Mouse (Mus musculus) bone marrow, adult 2 months (tissue): Measurements from ENCODE around the gene Ganc. TPM values are rescaled to one million over a fixed set of nuclear protein-coding genes. Genes with fewer than 3 reads are reported as not detected.

Experiments used
- H3K27ac ChIP-seq: fragments of 200-500 bp; 2 replicates; pipeline ENCODE4 v1.5.1; 2012; ENCODE audit warnings: low read depth, mild to moderate bottlenecking, control low read depth, inconsistent platforms, low read length; ENCODE audit not compliant: control insufficient read depth, poor library complexity, insufficient read depth
- H3K4me1 ChIP-seq: fragments of 200-500 bp; 2 replicates; pipeline ENCODE4 v1.6.1; 2011; ENCODE audit warnings: low read length; ENCODE audit not compliant: control insufficient read depth, insufficient read depth
- H3K4me3 ChIP-seq: fragments of 200-500 bp; replicated peaks from 2 replicates; pipeline ENCODE3; 2011; ENCODE audit warnings: mild to moderate bottlenecking, low read depth, low read length, control low read depth; ENCODE audit not compliant: control insufficient read depth
- CTCF ChIP-seq: fragments of 200-500 bp; IDR thresholded peaks from 2 replicates; pipeline ENCODE4 v1.5.1; 2011; ENCODE audit warnings: low read length, control low read depth; ENCODE audit not compliant: control insufficient read depth, insufficient read depth
- POLR2A ChIP-seq: fragments of 200-500 bp; IDR thresholded peaks from 2 replicates; pipeline ENCODE4 v1.6.1; 2011; ENCODE audit warnings: low read depth, mild to moderate bottlenecking, control low read depth, low read length, borderline replicate concordance; ENCODE audit not compliant: control insufficient read depth
- WGBS: fragments of 180-500 bp; shearing (Covaris S2); methylation state at CpG from one replicate; pipeline ENCODE4 v1.1.7; 2018; 5-methylcytosine and 5-hydroxymethylcytosine counted together
- polyA plus RNA-seq: library from polyadenylated mRNA; stranded (reverse); fragments of >200 nt; gene quantifications from 2 replicates; pipeline ENCODE4 v1.2.4, GENCODE M21; 2011; ENCODE audit warnings: low replicate concordance; ENCODE audit not compliant: missing spikeins, insufficient read depth, insufficient read length

Ganc gene
- polyA plus RNA-seq, 1 experiment: 8.0 TPM

GRCm38 (mm10) chr2:120455719-120456118, 52.0 kb downstream of the Ganc start, which contains the start of gene Capn3:
Gene Capn3, plus strand, starts transcription at chr2:120456019.
- Histone ChIP-seq H3K4me3 (no peak within 1 kb of the TSS), H3K27ac (no peak within 1 kb of the TSS), H3K4me1 (no peaks in the 10 kb centered on the region)
- 76% methylated on average over 4 of the region's 4 CpGs for WGBS
- TF ChIP-seq CTCF: no peak
- TF ChIP-seq POLR2A: no peak

GRCm38 (mm10) chr2:120460216-120460615, 56.5 kb downstream of the Ganc start:
- no peak for TF ChIP-seq POLR2A
- TF ChIP-seq CTCF: no peak
- H3K4me3 ChIP-seq: no peak overlapping the region
- no peak overlapping the region for H3K27ac ChIP-seq
- 68% methylated on average over 4 of the region's 4 CpGs for WGBS
- no peaks in the 10 kb centered on the region; the same call in 1 of the 2 replicates for H3K4me1 ChIP-seq

GRCm38 (mm10) chr2:120463328-120463727, 59.6 kb downstream of the Ganc start:
- 49% methylated on average over 7 of the region's 7 CpGs for WGBS
- no peak overlapping the region for H3K27ac ChIP-seq
- no peaks in the 10 kb centered on the region; the same call in 1 of the 2 replicates for H3K4me1 ChIP-seq
- no peak overlapping the region for H3K4me3 ChIP-seq
- TF ChIP-seq POLR2A: no peak
- no peak for TF ChIP-seq CTCF

- Histone ChIP-seq H3K27ac (no peak overlapping the region), H3K4me1 (no peaks in the 10 kb centered on the region; the same call in 1 of the 2 replicates), H3K4me3 (no peak overlapping the region)
- WGBS: 62% methylated on average over 8 of the region's 8 CpGs
- TF ChIP-seq POLR2A: no peak
- TF ChIP-seq CTCF: no peak
These were observed 60.4 kb downstream of the Ganc start for GRCm38 (mm10) chr2:120464091-120464490.

GRCm38 (mm10) chr2:120464732-120465396, 61.2 kb downstream of the Ganc start:
- peaks cover under 1% of the 10 kb centered on the region; the same call in 1 of the 2 replicates for H3K4me1 ChIP-seq
- TF ChIP-seq POLR2A: no peak
- no peak for TF ChIP-seq CTCF
- H3K4me3 ChIP-seq: no peak overlapping the region
- H3K27ac ChIP-seq: no peak overlapping the region
- WGBS: 50% methylated on average over 2 of the region's 2 CpGs

GRCm38 (mm10) chr2:120465397-120465785, 61.7 kb downstream of the Ganc start:
- Histone ChIP-seq H3K27ac (no peak overlapping the region), H3K4me1 (peaks cover 2% of the 10 kb centered on the region; the same call in 1 of the 2 replicates), H3K4me3 (no peak overlapping the region)
- TF ChIP-seq POLR2A: no peak
- TF ChIP-seq CTCF: no peak
- WGBS: 81% methylated on average over 5 of the region's 5 CpGs

GRCm38 (mm10) chr2:120468011-120468410, 64.3 kb downstream of the Ganc start:
- H3K4me1 ChIP-seq: peaks cover 2% of the 10 kb centered on the region; the same call in 1 of the 2 replicates

GRCm38 (mm10) chr2:120469220-120469619, 65.5 kb downstream of the Ganc start:
- Histone ChIP-seq H3K4me1 (peaks cover 2% of the 10 kb centered on the region; the same call in 1 of the 2 replicates), H3K27ac (no peak overlapping the region), H3K4me3 (no peak overlapping the region)
- TF ChIP-seq CTCF: no peak
- TF ChIP-seq POLR2A: no peak
- WGBS: 10% methylated on average over 3 of the region's 3 CpGs

More at GRCm38 (mm10) chr2:120468011-120468410, 64.3 kb downstream of the Ganc start:
- no peak overlapping the region for H3K27ac ChIP-seq
- no peak for TF ChIP-seq POLR2A
- TF ChIP-seq CTCF: no peak
- no peak overlapping the region for H3K4me3 ChIP-seq

- TF ChIP-seq CTCF: no peak
- TF ChIP-seq POLR2A: no peak
- no peak overlapping the region for H3K27ac ChIP-seq
These were observed 66.0 kb downstream of the Ganc start for GRCm38 (mm10) chr2:120469715-120470114.

GRCm38 (mm10) chr2:120470856-120471255, 67.2 kb downstream of the Ganc start:
- no peak overlapping the region for H3K27ac ChIP-seq
- no peak overlapping the region for H3K4me3 ChIP-seq
- TF ChIP-seq CTCF (no peak), POLR2A (no peak)
- H3K4me1 ChIP-seq: peaks cover 2% of the 10 kb centered on the region; the same call in 1 of the 2 replicates
- 60% methylated on average over 4 of the region's 4 CpGs for whole genome bisulfite sequencing

More at GRCm38 (mm10) chr2:120469715-120470114, 66.0 kb downstream of the Ganc start:
- 40% methylated on average over 10 of the region's 10 CpGs for WGBS
- Histone ChIP-seq H3K4me3 (no peak overlapping the region), H3K4me1 (peaks cover 2% of the 10 kb centered on the region; the same call in 1 of the 2 replicates)
